Mouse (Mus musculus): Measurements from ENCODE around the gene Pik3cb.

The Pik3cb gene

DNA sequence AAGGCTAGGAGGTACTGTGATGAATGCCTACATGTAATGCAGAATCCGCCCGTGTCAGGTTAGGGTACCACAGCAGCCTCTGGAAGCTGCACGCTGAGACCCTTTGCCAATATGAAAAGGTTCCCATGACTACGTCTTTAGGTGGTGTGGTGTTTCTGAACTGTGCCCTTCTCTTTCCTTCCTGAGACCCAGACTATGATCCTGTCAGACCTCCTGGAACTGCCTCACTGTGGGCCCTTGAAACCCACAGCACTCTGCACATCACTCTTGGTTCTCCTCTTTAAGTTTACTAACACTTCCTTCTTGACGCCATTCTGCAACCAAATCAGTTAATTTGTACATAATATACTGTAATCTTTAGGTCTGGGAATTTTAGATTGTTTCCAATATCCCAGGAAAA, 58.7 kb downstream of the Pik3cb start:
- DNase-seq (ENCODE audit: low spot score) = no peak

DNA sequence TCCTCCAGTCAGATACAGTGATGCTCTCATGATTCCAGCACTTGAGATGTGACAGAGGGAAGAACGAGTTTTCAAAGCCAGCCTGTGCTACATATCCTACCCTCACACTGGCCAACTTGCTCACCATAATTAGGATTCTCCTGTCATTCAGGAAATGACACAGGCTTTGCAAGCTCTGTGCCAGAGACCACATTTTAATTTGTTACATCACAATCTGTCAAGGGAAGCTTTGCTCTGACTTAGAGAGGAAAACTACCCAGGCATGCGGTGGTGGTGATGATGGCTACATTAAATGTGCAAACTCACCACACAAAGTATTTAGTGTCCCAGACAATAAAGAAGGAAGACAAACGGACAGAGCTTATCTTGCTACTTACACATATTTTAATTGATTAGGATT, 59.1 kb downstream of the Pik3cb start:
- no peak for DNase-seq (ENCODE audit: low spot score)

DNA sequence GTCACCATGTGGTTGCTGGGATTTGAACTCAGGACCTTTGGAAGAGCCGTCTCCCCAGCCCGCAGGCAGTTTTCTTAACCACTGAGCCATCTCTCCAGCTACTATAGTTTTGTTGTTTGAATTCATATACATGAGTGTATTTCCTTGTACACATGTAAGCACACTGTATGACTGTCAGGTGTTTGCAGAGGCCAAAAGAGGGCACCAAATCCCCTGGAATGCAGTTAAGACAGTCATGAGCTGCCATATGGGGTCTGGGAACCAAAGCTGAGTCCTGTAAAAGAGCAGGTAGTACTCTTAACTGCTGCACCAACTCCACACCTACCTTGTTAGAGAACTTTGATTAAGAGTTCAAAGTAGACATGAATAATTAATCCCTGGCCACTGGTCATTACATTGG, 59.8 kb downstream of the Pik3cb start:
- DNase-seq (ENCODE audit: low spot score) = no peak

DNA sequence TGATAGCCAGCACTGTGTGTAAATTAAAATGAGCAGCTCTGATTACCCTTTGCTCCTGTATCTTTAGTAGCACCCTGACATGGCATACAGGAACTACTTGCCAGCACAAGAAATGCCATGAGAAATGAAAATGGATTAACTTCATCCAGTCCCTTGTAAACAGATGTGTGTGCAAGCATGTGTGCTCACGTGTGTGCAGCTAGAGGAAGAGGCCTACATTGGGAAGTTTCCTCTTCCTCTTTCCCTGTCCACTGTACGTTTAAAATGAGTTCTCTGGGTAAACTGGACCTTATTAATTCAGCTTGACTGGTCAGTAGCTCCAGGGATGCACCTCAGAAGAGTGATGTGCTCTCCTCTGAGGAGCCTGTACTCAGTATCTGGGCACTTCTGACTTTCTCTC, 66.0 kb downstream of the Pik3cb start:
- DNase-seq (ENCODE audit: low spot score) = no peak

DNA sequence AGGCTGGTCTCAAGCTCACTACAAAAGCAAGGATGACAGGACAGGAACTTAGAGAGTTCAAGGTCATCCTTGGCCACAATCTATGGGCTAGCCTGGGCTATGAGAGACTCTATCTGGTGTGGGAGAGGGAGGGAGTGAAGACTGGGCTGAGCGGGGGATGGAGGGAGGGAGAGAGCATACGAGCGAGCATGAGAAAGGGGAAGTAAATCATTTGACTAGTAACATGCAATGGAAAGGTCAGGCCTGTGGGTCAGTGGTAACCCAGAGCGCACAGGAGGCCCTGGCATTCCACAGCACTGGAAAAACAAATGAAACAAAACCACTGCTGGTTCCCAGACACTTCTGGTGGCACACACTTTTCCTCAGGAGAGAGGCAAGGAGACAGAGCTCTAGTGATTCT, 67.9 kb downstream of the Pik3cb start:
- DNase-seq (ENCODE audit: low spot score) = peak; percentile 20

DNA sequence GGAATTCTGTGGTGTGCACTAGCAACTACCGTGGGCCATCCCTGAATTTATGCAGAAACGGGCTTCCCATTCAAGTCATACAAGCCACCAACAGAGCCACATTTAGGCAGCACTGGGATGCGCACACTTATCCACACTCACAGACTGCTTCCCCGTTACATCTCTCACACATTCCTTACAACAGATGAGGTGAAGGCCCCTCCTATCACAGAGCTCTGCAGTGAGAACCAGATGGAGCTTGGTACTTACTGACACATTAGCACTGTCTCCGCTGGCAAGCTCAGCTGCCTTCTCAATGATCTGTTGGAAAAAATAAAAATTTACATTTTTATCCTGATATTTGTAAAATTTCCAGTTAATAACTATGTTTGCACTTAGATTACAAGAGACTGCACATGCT, 75.1 kb downstream of the Pik3cb start:
- no peak for DNase-seq (ENCODE audit: low spot score)

DNA sequence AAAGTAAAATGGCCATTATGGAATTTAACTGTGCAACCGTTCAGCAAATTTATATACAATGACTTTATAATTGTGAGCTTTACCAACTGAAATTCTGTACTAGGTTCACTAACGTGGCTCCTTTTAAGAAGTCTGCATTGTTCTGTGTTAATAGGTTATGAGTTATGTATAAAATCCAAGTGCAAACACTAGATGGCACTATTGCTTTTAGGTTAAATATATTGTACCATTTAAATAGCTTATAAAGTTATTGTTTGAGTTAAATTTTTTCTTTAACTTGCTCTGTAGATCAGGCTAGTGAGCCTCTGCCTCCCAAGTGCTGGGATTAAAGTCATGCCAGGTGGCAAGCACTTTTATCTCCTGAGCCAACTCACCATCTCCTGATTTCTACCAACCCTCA, 76.2 kb downstream of the Pik3cb start:
- DNase-seq (ENCODE audit: low spot score) = no peak

DNA sequence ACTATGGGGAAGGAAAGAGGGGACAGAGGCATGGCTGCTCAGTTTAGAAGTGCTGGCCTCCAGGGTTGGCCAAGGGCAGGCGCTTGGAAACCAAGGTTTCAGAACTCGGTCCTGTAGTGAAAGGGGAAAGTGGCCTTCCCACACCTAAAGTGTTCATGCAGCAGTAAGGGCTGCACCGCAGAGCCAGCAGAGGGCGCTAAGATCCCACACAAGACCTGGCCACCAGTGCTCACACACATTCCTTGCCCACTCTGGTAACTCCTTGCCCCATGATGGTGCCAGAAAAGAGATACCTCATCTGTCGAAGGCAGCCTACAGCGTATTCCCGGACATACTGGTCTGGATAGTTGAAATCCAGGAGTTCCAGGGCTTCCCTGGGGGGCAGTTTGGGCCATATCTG, 77.9 kb downstream of the Pik3cb start:
- peak; percentile 45 for DNase-seq (ENCODE audit: low spot score)

DNA sequence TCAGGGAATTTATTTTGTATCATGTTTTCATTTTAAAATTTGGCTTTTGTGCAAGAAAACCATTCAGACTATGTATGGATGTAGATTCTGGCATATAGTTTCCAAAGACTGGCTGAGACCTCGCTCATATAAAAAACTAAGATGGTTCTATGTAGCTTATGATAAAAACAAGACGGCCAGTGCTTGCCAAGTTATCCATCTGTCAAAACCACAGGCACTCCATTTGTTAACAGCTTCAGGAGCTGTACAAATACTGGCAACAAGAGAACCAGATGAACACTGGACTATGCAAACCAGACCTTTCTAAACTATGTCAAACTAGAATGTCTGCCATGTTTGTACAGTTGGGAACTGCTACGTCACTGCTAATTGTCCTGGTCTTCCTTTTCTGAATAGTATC, 82.7 kb downstream of the Pik3cb start:
- DNase-seq (ENCODE audit: low spot score) = no peak

DNA sequence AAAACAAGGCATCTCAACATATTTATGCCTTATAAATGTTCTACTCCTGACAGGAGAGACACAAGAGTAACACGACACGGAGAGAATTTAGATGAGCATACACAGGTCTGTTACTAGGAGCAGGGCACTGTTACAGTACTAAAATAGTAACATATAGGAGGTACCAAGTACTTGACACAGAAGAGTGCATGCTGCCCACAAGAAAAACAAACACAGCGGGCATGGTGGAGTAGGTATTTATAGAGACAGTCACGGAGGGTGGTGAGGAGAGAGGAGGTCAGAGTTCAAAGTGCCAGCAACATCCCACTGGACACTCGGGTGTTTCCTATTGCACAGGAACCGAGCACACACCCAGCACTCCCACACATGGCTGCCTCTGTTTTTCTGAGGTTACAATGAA, 90.7 kb downstream of the Pik3cb start:
- DNase-seq (ENCODE audit: low spot score) = no peak

DNA sequence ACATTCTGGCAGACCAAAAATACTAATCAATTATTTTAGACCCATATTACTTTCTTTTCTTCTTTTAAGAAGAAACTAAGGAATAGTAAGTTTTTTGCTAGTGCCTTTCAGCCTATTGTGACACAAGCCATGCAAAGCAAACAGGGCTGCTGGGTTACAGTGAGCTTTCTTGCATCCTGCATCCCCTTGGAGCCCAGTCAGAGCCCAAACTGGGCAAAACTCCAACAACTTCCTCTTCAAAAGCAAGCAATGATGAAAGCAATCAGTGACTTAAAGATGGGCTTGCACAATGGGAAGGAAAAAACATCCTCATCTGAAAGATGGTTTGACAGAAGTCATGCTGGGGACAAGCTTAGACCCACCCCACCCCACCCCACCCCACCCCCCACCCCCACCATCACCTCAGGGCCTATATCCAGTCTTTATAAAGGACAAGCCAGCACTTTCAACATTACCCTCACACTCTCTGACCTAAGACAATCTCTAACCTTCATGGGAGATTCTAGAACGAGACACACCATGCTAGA, 91.6 kb downstream of the Pik3cb start:
- no peak for DNase-seq (ENCODE audit: low spot score)

DNA sequence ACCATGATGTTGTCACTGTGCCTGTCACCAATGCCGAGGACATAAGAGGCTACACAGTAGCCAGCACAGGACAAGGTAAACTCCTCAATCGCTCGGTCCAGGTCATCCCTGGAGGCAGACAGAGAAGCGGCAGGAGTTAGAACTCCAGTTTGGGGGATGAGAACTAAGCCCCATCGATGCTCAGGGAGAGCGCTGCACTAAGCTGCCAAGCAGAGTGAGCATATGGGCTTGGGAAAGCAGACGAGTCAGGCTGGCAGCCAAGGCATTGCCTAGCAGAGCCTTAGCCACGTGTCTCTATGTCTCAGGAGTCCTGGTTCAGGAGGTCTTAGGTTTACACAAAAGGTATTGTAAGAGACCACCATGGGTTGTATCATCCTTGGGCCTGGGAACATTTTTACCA, 95.7 kb downstream of the Pik3cb start:
- no peak for DNase-seq (ENCODE audit: low spot score)

DNA sequence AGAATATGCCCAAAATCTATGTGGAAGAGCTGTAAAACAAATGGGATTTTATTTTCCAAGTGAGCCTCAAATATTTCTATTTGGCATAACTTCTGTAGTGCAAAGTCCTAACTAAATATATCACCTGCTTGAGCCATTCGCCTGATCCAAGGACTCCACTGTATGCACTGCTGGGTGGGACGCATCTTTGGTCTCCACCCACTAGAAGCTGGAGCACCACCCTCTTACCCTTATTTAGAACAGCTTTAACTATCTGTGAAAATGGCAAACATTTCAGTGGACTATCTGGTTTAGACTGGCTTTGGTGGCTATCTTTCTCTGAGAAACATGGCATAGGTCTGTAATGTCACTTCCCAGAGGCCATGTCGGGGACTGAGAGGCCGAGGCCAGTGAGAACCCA, 97.8 kb downstream of the Pik3cb start:
- no peak for DNase-seq (ENCODE audit: low spot score)

DNA sequence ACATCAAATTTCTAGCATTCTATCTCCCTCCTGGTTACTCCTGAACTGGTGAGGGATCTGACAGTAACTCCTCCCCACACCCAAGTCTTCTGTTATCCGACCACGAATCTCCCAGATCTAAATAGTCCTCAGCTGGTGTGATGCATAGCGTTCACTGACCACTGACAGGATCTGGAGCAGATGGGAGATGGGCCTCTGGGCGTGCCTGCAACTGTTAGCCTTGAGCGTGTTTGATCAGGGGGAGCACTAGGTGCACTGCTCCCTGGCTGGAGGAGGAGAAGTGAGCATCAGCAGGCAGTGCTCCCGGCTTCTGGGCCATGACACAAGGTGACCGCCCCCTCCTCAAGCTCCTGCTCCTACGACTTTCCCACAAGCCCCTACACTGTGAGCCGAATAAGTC, 98.4 kb downstream of the Pik3cb start:
- DNase-seq (ENCODE audit: low spot score) = no peak

DNA sequence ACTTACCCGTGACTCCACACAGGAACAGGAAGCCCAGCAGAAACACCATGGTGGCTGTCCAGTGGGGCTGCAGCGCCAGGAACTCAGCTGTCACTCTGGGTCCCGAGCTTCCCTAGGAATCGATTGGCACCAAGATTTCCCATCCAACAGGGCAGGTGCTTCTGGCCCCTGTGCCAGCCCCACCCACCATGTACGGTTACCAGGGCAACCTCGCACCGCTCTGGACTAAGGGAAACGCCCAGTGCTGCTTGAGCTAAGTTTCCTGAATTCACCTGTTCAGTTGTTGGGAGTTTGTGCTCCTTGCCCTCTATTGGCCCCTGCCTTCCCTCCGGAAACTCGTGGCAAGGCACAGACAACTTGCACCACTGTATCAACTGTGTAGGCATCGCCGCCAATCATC, 104.8 kb downstream of the Pik3cb start, which contains the start of gene Gm1123:
TSS of gene Gm1123 (minus strand) at position 141 of the 400 bp plus-strand sequence.
- DNase-seq (ENCODE audit: low spot score) = no peak

DNA sequence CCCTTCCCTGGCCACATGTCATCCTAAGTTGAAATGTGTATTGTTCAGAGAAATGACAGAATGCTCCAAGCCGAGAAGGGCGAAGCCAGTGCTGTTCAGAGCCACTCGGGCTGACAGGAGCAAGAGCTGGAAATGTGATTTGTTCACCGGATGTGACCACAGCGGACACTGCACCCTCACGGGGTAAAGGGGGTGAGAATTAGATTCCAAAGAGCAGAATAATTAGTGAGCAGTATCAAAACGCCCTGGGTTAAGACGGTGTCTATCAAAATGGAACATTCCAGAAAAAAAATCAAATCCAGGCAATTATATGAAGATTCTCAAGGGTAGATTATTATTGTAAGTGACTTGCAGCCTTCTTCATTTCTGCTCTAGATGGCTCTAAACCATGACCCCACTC, 106.3 kb downstream of the Pik3cb start:
- DNase-seq (ENCODE audit: low spot score) = no peak

DNA sequence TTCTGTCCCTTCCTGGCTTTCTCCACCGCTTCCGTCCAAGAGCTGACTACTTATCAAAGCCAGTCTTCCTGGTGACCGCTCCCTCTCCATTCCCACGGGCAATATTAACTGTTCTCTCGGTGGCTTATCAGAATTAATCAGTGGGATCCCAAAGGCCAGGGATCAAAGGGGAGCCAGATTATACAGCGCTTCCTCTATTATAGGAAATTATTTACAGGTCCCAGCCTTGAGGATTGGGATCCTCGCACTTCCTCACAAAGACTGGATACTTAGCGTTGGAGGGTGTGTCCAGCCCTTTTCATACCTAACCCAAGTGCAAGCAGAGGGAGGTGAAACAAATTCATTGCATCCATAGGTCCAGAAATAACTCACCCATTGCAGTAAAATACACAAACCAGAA, 108.4 kb downstream of the Pik3cb start:
- no peak for DNase-seq (ENCODE audit: low spot score)

DNA sequence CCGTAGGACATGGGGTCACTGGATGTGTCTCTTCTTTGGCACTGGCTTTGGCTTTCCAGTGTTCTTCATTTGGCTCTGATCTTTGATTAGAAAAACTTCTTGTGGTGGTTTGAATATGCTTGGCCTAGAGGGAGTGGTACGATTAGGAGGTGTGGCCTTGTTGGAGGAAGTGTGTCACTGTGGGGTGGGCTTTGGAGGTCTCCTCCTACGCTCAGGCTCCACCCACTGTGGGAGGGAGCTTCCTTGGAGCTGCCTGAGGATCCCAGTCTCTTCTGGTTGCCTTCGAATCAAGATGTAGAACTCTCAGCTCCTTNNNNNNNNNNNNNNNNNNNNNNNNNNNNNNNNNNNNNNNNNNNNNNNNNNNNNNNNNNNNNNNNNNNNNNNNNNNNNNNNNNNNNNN, 118.7 kb downstream of the Pik3cb start:
- no peak for DNase-seq (ENCODE audit: low spot score)

DNA sequence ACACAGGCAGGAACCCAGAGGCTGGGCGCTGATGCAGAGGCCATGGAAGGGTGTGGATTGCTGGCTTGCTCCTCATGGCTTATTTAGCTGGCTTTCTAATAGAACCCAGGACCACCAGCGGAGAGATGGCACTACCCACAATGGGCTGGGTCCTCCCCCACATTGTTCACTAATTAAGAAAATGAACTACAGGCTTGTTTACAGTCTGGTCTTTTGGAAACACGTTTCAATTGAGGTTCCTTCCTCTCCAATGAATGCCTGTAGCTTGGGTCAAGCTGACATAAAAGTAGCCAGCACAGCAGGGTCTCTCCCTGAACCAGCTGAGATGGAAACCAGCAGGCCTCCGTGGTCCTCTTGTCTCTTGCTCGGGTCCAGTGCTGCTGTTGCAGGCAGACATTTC, 119.3 kb downstream of the Pik3cb start:
- DNase-seq (ENCODE audit: low spot score) = no peak

DNA sequence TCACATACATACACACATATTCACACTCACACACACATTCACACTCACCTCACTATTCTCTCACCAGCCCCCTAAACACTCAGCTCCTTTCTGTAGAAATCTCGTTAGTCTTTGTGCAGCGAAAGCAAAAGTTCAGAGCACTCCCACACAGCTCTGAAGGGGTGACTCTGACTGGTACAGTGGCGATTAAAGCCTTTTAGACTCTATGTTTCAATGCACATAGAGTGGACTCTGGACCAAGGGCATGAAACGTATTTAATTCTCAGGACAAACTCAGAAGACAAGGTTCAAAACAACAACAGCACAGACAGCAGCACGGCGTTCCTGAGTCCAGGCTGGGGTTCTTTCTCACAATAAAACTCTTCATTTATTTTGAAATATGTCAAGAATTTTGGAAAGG, 122.7 kb downstream of the Pik3cb start:
- DNase-seq (ENCODE audit: low spot score) = no peak

DNA sequence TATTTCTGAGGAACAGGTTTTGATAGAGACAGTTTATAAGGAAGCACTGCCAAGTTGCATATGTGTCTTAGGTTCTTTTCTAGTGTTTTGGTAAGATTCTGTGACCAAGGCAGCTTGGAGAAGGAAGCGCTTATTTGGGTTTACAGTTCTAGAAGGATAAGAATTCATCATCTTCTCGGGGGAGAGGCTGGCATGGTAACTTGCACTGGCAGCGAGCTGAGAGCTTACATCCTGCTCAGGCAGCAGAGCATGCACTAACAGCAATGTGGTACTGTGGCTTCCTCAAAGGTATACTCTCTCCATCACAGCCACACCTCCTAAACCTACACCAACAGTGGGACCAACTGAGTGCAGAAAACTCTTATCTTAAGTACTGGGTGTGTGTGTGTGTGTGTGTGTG, 123.7 kb downstream of the Pik3cb start:
- no peak for DNase-seq (ENCODE audit: low spot score)

DNA sequence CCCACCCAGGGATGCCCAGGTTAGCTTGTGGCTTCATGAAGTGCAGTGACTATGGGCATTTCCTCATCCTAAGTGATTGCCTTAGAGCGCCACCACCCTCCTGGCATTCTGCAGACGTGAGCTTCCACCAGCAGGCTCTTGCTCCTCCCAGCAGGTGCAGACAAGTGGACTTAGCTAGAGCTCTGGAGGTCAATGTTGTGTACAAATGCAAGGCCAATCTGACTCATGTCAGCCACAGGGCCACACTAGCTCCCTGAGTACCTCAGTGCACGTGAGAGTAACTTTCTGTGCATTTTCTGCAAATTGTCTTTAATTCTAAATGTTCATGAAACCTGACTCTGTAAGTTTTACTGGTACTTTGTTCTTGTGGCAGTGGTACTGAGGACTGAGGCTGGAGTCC, 124.1 kb downstream of the Pik3cb start:
- DNase-seq (ENCODE audit: low spot score) = no peak

DNA sequence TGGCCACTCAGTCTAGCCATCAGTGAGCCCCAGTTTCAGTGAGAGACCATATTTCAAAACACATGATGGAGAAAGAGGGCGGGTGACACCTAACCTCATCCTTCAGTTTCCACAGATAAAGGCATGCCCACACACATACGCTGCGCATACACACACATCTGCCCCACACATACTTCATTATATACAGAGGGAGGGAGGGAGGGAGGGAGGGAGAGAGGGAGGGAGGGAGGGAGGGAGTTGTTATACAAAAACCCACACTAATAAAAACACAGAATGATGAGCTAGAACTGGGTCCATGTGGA, 130.6 kb downstream of the Pik3cb start:
- DNase-seq (ENCODE audit: low spot score) = no peak

DNA sequence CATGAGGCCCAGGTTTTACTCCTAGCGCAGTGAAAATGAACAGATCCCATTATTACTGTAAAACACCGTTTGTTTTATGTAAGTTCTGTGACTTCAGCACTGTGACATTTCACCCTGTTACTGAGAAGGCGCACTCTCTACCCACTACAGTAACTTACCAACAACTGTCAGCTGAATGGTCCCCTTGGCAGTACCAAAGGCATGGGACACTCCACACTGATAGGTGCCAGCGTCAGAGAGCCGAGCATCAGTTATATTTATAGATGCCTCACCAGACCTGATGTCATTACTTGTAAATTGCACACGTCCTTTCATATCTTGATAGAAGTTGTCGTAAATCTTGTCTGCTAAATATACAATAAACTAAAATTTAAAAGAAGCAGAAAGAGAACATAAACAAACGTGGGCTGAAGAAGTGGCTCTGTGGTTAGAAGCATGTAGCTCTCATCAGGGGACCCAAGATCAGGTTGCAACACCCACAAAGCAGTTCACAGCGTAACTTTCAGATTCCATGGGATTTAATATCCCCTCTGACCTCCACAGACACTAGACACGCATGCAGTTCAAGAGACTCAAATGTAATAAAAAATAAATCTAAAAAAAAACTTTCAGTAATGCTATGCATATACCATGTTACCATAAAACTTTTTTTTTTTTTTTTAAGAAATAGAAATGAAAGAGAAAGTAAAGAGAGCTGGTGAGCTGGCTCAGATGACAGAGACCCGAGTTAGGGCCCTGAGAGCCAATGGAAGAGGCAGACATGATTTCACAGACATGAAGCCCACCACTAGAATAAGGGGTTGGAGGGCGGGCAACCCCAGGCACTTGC, 131.1 kb downstream of the Pik3cb start:
- no peak for DNase-seq (ENCODE audit: low spot score)

Data from yolk sac, embryonic 10.5 days (tissue).